Mouse (Mus musculus): ENCODE measurements around the gene Auts2. TPM values are rescaled to one million over a fixed set of nuclear protein-coding genes. Genes with fewer than 3 reads are reported as not detected.
A peak's percentile ranks its signal among the peaks of the same experiment; 100 is the strongest.

The Auts2 gene
- total RNA-seq, 2 experiments from 2014 or later = 24.7 to 47.4 TPM

GRCm38 (mm10) chr5:131560773-131561560 lies 982.2 kb downstream of the Auts2 start:
- no peak for DNase-seq

- DNase-seq = peak; percentile 60
These were observed 984.6 kb downstream of the Auts2 start for GRCm38 (mm10) chr5:131558403-131559174.

- DNase-seq = no peak
These were observed 985.4 kb downstream of the Auts2 start for GRCm38 (mm10) chr5:131557591-131558385.

- no peak for DNase-seq
These were observed 994.1 kb downstream of the Auts2 start for GRCm38 (mm10) chr5:131548932-131549563.

- no peak for DNase-seq
These were observed 995.2 kb downstream of the Auts2 start for GRCm38 (mm10) chr5:131547926-131548325.

- DNase-seq = no peak
These were observed 996.7 kb downstream of the Auts2 start for GRCm38 (mm10) chr5:131546414-131546813.

- DNase-seq = no peak
These were observed 998.8 kb downstream of the Auts2 start for GRCm38 (mm10) chr5:131544381-131544780.

GRCm38 (mm10) chr5:131538311-131538915 lies 1004.7 kb downstream of the Auts2 start:
- peak; percentile 85 for DNase-seq

- DNase-seq = peak; percentile 63
These were observed 1005.3 kb downstream of the Auts2 start for GRCm38 (mm10) chr5:131537831-131538310.

- peak; percentile 88 for DNase-seq
These were observed 1005.9 kb downstream of the Auts2 start for GRCm38 (mm10) chr5:131537155-131537830.

- no peak for DNase-seq
These were observed 1007.4 kb downstream of the Auts2 start for GRCm38 (mm10) chr5:131535752-131536151.

GRCm38 (mm10) chr5:131533815-131534214 lies 1009.3 kb downstream of the Auts2 start:
- peak; percentile 69 for DNase-seq

GRCm38 (mm10) chr5:131531744-131532552 lies 1011.2 kb downstream of the Auts2 start:
- DNase-seq = no peak

- no peak for DNase-seq
These were observed 1012.3 kb downstream of the Auts2 start for GRCm38 (mm10) chr5:131530828-131531227.

- DNase-seq = no peak
These were observed 1016.5 kb downstream of the Auts2 start for GRCm38 (mm10) chr5:131526666-131527065.

GRCm38 (mm10) chr5:131524900-131525465 lies 1018.2 kb downstream of the Auts2 start:
- no peak for DNase-seq

- DNase-seq = no peak
These were observed 1023.6 kb downstream of the Auts2 start for GRCm38 (mm10) chr5:131519560-131519959.

- no peak for DNase-seq
These were observed 1025.5 kb downstream of the Auts2 start for GRCm38 (mm10) chr5:131517677-131518076.

GRCm38 (mm10) chr5:131515707-131516407 lies 1027.3 kb downstream of the Auts2 start:
- DNase-seq = peak; percentile 72
